Mouse (Mus musculus): ENCODE data around the gene Babam2. TPM values are rescaled to one million over a fixed set of nuclear protein-coding genes. Genes with fewer than 3 reads are reported as not detected.

The Babam2 gene
- polyA plus RNA-seq, 1 experiment from 2014 or later, result 46.2 TPM

DNA sequence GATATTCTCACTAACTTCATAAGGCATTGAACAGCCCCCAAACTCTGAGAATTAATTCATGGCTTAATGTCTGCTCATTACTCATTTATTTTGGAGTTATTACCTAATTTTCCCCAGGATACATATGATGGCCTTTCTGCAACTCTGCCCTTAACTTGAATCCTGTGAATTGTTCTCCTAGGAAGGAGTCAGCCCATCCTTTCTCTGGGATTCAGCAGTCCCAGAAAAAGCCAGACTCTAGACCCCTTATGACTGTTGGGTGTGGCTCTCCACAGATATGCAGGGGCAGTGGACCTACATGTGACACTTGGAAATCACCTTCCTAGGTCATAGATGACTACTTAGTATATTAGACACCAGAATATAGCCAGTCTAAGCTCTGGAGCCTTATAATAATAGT, 226.6 kb downstream of the Babam2 start:
- ATAC-seq (replicated peaks; ENCODE audit: low FRiP score), result no peak

DNA sequence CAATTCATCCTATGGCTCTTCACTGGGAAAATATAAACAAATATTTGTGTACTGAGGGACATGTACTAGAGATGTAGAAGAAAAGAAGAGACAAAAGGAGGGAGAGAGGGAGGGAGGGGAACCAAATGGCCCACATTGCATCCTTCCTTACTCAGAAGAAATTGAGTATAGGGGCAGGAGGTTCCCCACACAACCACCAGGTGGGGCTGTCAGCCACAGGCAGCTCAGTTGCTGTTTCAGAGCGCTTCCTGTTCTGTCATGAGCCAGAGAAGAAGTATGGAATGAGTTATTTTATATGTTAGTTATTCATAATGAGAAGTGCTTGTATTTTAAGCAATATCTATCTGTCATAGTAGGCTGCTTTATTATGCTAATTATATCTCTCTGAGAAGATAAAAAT, 229.1 kb downstream of the Babam2 start:
- H3K36me3 ChIP-seq (ENCODE audit: control insufficient read depth, insufficient read depth, low read length), result no peaks in the 10 kb centered on the region
- no peak overlapping the region for H3K27ac ChIP-seq (ENCODE audit: low read depth, low read length)
- WGBS, result 68% methylated on average over 1 of the region's 1 CpGs
- H3K27me3 ChIP-seq (replicated peaks; ENCODE audit: control insufficient read depth, insufficient read depth, low read length), result no peaks in the 10 kb centered on the region
- H3K4me2 ChIP-seq, result no peak overlapping the region
- H3K4me1 ChIP-seq (replicated peaks; ENCODE audit: control insufficient read depth, insufficient read depth, low read length), result no peaks in the 10 kb centered on the region
- no peak overlapping the region for H3K9ac ChIP-seq (ENCODE audit: low read depth, low read length)
- H3K9me3 ChIP-seq (ENCODE audit: control insufficient read depth, low read length), result peaks cover 4% of the 10 kb centered on the region; the same call in 1 of the 2 replicates
- no peak for ATAC-seq (replicated peaks; ENCODE audit: low FRiP score)
- DNase-seq (ENCODE audit: low spot score), result no peak
- no peak overlapping the region for H3K4me3 ChIP-seq (ENCODE audit: low read depth, low read length)

More for the DNA sequence above, 226.6 kb downstream of the Babam2 start:
- H3K27me3 ChIP-seq (replicated peaks; ENCODE audit: control insufficient read depth, insufficient read depth, low read length), result no peaks in the 10 kb centered on the region
- H3K9ac ChIP-seq (ENCODE audit: low read depth, low read length), result no peak overlapping the region
- H3K36me3 ChIP-seq (ENCODE audit: control insufficient read depth, insufficient read depth, low read length), result no peaks in the 10 kb centered on the region
- no peak for DNase-seq (ENCODE audit: low spot score)
- peaks cover 4% of the 10 kb centered on the region; the same call in 1 of the 2 replicates for H3K9me3 ChIP-seq (ENCODE audit: control insufficient read depth, low read length)
- H3K27ac ChIP-seq (ENCODE audit: low read depth, low read length), result no peak overlapping the region
- H3K4me2 ChIP-seq, result no peak overlapping the region
- H3K4me3 ChIP-seq (ENCODE audit: low read depth, low read length), result no peak overlapping the region
- H3K4me1 ChIP-seq (replicated peaks; ENCODE audit: control insufficient read depth, insufficient read depth, low read length), result no peaks in the 10 kb centered on the region; the same call in 1 of the 2 replicates

DNA sequence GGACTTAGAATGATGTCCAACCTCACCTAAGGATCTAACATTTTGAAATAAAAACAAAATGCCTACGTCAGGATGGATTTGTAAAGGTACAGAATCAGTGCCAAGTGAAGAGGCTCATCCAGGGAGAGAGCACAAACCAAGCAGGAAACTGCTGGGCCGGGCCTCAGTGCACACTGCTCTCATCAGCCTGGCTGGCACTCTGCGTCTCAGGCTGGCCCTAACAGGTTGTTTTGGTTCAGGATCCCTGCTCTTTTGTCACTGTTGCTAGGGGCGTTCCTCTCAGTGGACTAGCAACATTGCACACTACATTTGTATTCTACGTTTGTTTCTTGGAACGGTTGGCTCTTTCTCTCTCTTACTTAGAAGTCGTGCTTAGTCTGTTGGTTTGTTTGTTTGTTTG, 231.5 kb downstream of the Babam2 start:
- no peak overlapping the region for H3K27ac ChIP-seq (ENCODE audit: low read depth, low read length)
- peaks cover 4% of the 10 kb centered on the region; the same call in 1 of the 2 replicates for H3K9me3 ChIP-seq (ENCODE audit: control insufficient read depth, low read length)
- no peak overlapping the region for H3K4me2 ChIP-seq
- H3K27me3 ChIP-seq (replicated peaks; ENCODE audit: control insufficient read depth, insufficient read depth, low read length), result no peaks in the 10 kb centered on the region
- no peak overlapping the region for H3K9ac ChIP-seq (ENCODE audit: low read depth, low read length)
- DNase-seq (ENCODE audit: low spot score), result no peak
- 80% methylated on average over 7 of the region's 7 CpGs for WGBS
- H3K4me1 ChIP-seq (replicated peaks; ENCODE audit: control insufficient read depth, insufficient read depth, low read length), result no peaks in the 10 kb centered on the region
- no peak overlapping the region for H3K4me3 ChIP-seq (ENCODE audit: low read depth, low read length)
- ATAC-seq (replicated peaks; ENCODE audit: low FRiP score), result no peak
- no peaks in the 10 kb centered on the region for H3K36me3 ChIP-seq (ENCODE audit: control insufficient read depth, insufficient read depth, low read length)

DNA sequence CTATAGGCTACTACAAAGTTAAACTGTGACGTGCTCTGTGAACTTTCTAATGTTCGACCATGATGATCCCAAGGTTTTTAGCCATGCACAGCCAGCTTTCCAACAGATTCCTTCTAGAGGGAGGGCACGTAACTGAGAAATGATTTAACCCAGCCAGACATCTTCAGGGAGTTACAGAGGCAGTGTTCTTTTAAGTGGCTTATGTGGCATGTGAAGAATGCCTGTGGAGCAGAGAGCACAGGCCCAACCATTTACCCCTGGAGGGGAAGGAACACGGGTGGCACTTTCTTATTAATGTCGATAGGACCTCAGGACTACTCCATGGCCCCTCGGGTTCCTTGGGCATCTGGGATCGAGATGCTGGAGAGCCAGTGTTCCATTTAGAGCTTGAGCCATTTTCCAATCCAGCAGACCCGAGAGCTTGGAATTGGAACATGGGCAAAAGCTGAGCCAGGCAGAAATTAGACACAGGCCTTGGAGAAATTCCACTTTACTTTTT, 233.7 kb downstream of the Babam2 start:
- whole genome bisulfite sequencing, result 79% methylated on average over 8 of the region's 8 CpGs
- Histone ChIP-seq H3K4me1 (replicated peaks; ENCODE audit: control insufficient read depth, insufficient read depth, low read length) (no peaks in the 10 kb centered on the region), H3K4me2 (no peak overlapping the region), H3K36me3 (ENCODE audit: control insufficient read depth, insufficient read depth, low read length) (no peaks in the 10 kb centered on the region), H3K27ac (ENCODE audit: low read depth, low read length) (no peak overlapping the region), H3K27me3 (replicated peaks; ENCODE audit: control insufficient read depth, insufficient read depth, low read length) (no peaks in the 10 kb centered on the region), H3K9me3 (ENCODE audit: control insufficient read depth, low read length) (peaks cover 4% of the 10 kb centered on the region; the same call in 1 of the 2 replicates), H3K4me3 (ENCODE audit: low read depth, low read length) (no peak overlapping the region), H3K9ac (ENCODE audit: low read depth, low read length) (no peak overlapping the region)
- DNase-seq (ENCODE audit: low spot score), result no peak
- no peak for ATAC-seq (replicated peaks; ENCODE audit: low FRiP score)

DNA sequence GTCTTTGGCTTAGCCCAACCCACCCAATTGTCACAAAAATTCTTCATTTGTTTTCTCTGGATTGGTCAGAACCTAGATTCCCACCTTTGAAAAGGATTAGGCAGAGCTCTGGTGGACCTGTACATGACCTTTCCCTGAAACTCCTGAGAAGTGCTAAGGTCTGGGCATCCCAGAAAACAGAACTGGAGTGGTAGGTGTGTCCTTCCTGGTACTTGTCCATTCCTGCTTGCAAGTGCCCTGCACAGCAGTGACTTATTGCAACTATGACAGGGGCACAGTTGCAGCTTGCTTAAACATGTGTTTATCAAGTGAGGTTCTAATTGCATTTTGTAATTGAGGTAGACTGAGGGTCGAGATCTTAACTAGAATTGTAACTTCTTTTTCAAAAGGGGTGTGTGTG, 234.2 kb downstream of the Babam2 start:
- Histone ChIP-seq H3K4me1 (replicated peaks; ENCODE audit: control insufficient read depth, insufficient read depth, low read length) (no peaks in the 10 kb centered on the region), H3K9me3 (ENCODE audit: control insufficient read depth, low read length) (no peaks in the 10 kb centered on the region), H3K27ac (ENCODE audit: low read depth, low read length) (no peak overlapping the region), H3K36me3 (ENCODE audit: control insufficient read depth, insufficient read depth, low read length) (no peaks in the 10 kb centered on the region), H3K27me3 (replicated peaks; ENCODE audit: control insufficient read depth, insufficient read depth, low read length) (no peaks in the 10 kb centered on the region), H3K4me2 (no peak overlapping the region), H3K4me3 (ENCODE audit: low read depth, low read length) (no peak overlapping the region), H3K9ac (ENCODE audit: low read depth, low read length) (no peak overlapping the region)
- ATAC-seq (replicated peaks; ENCODE audit: low FRiP score), result no peak
- no peak for DNase-seq (ENCODE audit: low spot score)
- 84% methylated on average over 1 of the region's 1 CpGs for WGBS

DNA sequence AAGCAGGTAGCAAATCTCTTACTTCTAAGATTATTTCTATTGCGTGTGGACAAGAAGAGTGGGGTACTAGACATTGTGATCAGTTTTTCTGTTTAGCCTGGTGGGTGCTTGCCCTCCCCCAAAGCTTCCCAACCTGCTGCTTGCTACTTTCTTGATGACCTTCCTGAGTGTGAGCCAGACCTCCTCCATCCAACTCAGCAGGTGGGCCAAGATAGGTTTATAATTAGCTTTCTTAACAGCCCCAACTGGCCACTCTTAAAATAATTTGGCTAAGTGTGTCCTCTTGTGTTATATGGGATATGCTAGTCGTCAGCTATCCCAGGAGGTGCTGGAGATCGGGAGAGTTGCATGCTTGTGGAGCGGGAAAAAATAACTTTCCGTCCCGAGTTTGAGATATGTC, 235.8 kb downstream of the Babam2 start:
- Histone ChIP-seq H3K9ac (ENCODE audit: low read depth, low read length) (no peak overlapping the region), H3K27me3 (replicated peaks; ENCODE audit: control insufficient read depth, insufficient read depth, low read length) (no peaks in the 10 kb centered on the region), H3K27ac (ENCODE audit: low read depth, low read length) (no peak overlapping the region), H3K4me2 (no peak overlapping the region), H3K4me1 (replicated peaks; ENCODE audit: control insufficient read depth, insufficient read depth, low read length) (no peaks in the 10 kb centered on the region), H3K4me3 (ENCODE audit: low read depth, low read length) (no peak overlapping the region), H3K36me3 (ENCODE audit: control insufficient read depth, insufficient read depth, low read length) (no peaks in the 10 kb centered on the region), H3K9me3 (ENCODE audit: control insufficient read depth, low read length) (no peaks in the 10 kb centered on the region)
- DNase-seq (ENCODE audit: low spot score), result no peak
- ATAC-seq (replicated peaks; ENCODE audit: low FRiP score), result no peak
- WGBS, result 79% methylated on average over 6 of the region's 6 CpGs

DNA sequence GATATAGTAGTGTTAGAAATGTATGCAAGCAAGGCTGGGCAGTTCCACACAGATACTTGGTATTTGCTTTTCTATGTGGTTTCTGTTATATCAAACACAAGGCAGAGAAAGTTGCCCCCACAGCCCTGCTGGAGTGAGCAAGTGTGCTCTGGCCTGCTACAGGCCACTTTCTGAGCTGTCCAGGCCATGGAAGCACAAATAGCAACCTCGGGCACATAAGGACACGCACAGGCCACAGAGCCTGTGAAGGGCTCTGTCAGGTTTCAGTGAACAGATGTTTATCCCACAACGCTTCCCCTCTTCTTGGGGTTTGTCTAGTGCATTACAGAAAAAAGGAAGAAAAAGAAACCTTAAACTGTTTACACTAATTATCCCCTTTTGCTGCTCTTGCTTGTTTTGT, 236.9 kb downstream of the Babam2 start:
- no peak overlapping the region for H3K27ac ChIP-seq (ENCODE audit: low read depth, low read length)
- WGBS, result 58% methylated on average over 3 of the region's 3 CpGs

DNA sequence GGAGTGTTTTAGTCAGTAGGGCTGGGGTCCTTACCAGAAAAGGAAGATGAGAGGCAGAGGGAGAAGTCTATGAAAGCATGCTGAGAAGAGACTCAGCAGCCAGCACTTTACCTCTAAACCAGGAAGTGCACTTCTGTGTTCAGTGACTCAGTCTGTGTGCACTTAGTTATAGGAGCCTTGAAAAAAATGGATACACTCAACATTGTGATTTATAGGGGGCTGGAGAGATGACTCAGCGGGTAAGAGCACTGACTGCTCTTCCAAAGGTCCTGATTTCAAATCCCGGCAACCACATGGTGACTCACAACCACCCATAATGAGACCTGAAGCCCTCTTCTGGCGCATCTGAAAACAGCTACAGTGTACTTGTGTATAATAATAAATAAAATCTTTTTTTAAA, 238.5 kb downstream of the Babam2 start:
- Histone ChIP-seq H3K4me1 (replicated peaks; ENCODE audit: control insufficient read depth, insufficient read depth, low read length) (no peaks in the 10 kb centered on the region), H3K4me3 (ENCODE audit: low read depth, low read length) (no peak overlapping the region), H3K36me3 (ENCODE audit: control insufficient read depth, insufficient read depth, low read length) (no peaks in the 10 kb centered on the region), H3K4me2 (no peak overlapping the region), H3K27me3 (replicated peaks; ENCODE audit: control insufficient read depth, insufficient read depth, low read length) (no peaks in the 10 kb centered on the region), H3K9ac (ENCODE audit: low read depth, low read length) (no peak overlapping the region), H3K27ac (ENCODE audit: low read depth, low read length) (no peak overlapping the region), H3K9me3 (ENCODE audit: control insufficient read depth, low read length) (no peaks in the 10 kb centered on the region)
- DNase-seq (ENCODE audit: low spot score) (no peak), ATAC-seq (replicated peaks; ENCODE audit: low FRiP score) (no peak)
- 86% methylated on average over 3 of the region's 3 CpGs for WGBS

More for the DNA sequence above, 236.9 kb downstream of the Babam2 start:
- no peak overlapping the region for H3K4me3 ChIP-seq (ENCODE audit: low read depth, low read length)
- no peaks in the 10 kb centered on the region for H3K36me3 ChIP-seq (ENCODE audit: control insufficient read depth, insufficient read depth, low read length)
- no peak overlapping the region for H3K4me2 ChIP-seq
- no peaks in the 10 kb centered on the region for H3K27me3 ChIP-seq (replicated peaks; ENCODE audit: control insufficient read depth, insufficient read depth, low read length)
- no peaks in the 10 kb centered on the region for H3K4me1 ChIP-seq (replicated peaks; ENCODE audit: control insufficient read depth, insufficient read depth, low read length)
- no peaks in the 10 kb centered on the region for H3K9me3 ChIP-seq (ENCODE audit: control insufficient read depth, low read length)
- H3K9ac ChIP-seq (ENCODE audit: low read depth, low read length), result no peak overlapping the region
- DNase-seq (ENCODE audit: low spot score) (no peak), ATAC-seq (replicated peaks; ENCODE audit: low FRiP score) (no peak)

DNA sequence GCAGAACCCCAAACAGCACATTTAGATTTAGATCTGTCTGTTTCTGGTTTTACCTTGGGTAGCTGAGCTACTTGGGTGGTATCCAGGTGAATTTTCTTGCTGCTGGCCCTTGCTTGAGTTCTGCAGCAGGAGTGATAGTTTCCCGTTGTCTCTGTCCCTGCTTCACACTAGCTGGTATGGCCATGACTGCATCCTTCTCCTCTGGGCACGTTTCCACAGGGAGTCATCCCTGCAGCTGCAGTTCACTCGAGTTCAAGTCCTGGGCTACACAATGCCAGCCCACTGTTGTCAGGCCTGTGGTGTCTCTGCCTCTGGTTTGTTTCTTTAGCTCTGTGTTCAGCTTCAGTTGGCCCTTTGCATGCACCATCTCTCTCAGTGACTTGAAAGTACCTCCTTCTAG, 239.0 kb downstream of the Babam2 start:
- H3K9me3 ChIP-seq (ENCODE audit: control insufficient read depth, low read length), result no peaks in the 10 kb centered on the region
- H3K27me3 ChIP-seq (replicated peaks; ENCODE audit: control insufficient read depth, insufficient read depth, low read length), result no peaks in the 10 kb centered on the region
- DNase-seq (ENCODE audit: low spot score) (no peak), ATAC-seq (replicated peaks; ENCODE audit: low FRiP score) (no peak)
- H3K27ac ChIP-seq (ENCODE audit: low read depth, low read length), result no peak overlapping the region
- H3K36me3 ChIP-seq (ENCODE audit: control insufficient read depth, insufficient read depth, low read length), result no peaks in the 10 kb centered on the region
- H3K4me2 ChIP-seq, result no peak overlapping the region
- 81% methylated on average over 3 of the region's 3 CpGs for WGBS
- H3K4me1 ChIP-seq (replicated peaks; ENCODE audit: control insufficient read depth, insufficient read depth, low read length), result no peaks in the 10 kb centered on the region
- H3K4me3 ChIP-seq (ENCODE audit: low read depth, low read length), result no peak overlapping the region
- no peak overlapping the region for H3K9ac ChIP-seq (ENCODE audit: low read depth, low read length)

All from liver, embryonic 11.5 days (tissue).